Mouse (Mus musculus): ENCODE results near the gene Fam187b.

DNA sequence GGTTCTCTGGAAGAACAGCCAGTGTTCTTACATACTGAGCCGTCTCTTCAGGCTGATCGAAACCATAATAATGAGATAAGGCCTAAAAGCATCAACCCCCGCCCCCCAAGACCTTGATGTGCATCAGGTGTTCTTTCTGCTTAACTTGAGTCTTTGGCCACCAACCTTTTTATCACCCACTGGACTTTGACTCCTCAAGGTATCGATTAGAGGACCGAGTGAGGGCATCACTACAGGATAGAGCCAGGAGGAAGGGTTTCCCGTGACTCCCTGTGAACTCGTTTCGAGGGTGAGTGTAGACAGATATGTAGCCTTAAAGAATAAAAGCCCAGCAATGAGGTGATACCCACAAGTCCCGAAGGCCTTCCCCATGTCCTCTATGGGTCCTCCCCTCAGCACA, 11.8 kb downstream of the Fam187b start:
- TF ChIP-seq CTCF (IDR thresholded peaks at IDR 0.05; ENCODE audit: control insufficient read depth, insufficient read depth, low read length) (no peak), POLR2A (IDR thresholded peaks at IDR 0.05; ENCODE audit: borderline replicate concordance, control insufficient read depth, low read depth, low read length) (no peak)
